Mouse (Mus musculus): ENCODE measurements around the gene Olfr566. TPM values are rescaled to one million over a fixed set of nuclear protein-coding genes. Genes with fewer than 3 reads are reported as not detected.

The Olfr566 gene
- not detected in 2 replicates for polyA plus RNA-seq (2014; fragmentation: Nextera tagmentation; extraction: Ambion mirVana)

DNA sequence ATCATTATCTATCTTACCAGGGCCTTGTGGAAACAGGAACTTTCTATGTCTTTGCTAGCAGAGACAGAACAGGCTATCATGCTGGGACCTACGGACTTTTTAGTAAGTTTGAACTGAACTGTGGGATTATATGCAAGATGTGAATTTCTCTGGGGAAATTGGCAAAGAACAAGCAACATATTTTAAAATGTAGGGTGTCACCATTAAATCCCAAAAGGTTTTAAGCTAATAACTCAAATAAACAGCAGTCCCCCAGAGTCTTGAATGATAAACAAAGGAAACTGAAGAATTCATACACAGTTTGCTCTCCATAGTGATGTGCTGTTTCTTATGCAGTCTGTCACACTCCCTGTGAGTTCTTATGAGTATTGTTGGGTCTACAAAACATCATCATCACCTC, at the start of gene Olfr566:
TSS of gene Olfr566 (minus strand) at position 101 of the 400 bp plus-strand sequence.
- DNase-seq (ENCODE audit: low spot score), result no peak
- WGBS, result 82% methylated on average over 1 of the region's 1 CpGs
- Histone ChIP-seq H3K4me2 (no peak within 1 kb of the TSS), H3K4me1 (replicated peaks; ENCODE audit: control insufficient read depth, insufficient read depth, low read length) (no peaks in the 10 kb centered on the region), H3K4me3 (ENCODE audit: low read depth, low read length) (no peak within 1 kb of the TSS), H3K27ac (ENCODE audit: low read depth, low read length) (no peak within 1 kb of the TSS), H3K9ac (ENCODE audit: low read depth, low read length) (no peak within 1 kb of the TSS), H3K36me3 (ENCODE audit: control insufficient read depth, insufficient read depth, low read length) (no peaks in the 10 kb centered on the region), H3K9me3 (ENCODE audit: control insufficient read depth, low read length) (no peaks in the 10 kb centered on the region), H3K27me3 (replicated peaks; ENCODE audit: control insufficient read depth, insufficient read depth, low read length) (no peaks in the 10 kb centered on the region)
- no peak for ATAC-seq (replicated peaks; ENCODE audit: low FRiP score)

DNA sequence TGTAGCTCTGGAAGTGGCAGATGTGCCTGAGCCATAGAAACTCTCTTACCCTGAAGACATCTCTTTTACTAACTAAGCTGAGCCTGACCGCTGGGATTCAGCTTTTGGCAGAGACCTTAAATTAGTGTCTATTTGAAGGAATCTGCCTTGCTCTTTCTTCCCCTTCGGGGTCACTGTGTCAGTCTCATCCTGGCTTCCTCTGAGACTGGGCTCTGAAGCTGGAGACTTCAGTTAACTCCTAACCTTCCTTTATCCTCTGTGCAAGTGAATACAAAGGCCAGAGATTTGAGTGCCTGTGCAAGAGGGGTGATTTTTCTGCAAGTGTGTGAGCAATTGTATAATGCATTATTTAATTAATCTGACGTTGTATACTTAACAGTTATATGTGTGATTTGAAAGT, 32.2 kb upstream of the Olfr566 start, which contains the start of gene Olfr569:
TSS of gene Olfr569 (minus strand) at position 101 of the 400 bp plus-strand sequence.
- no peak within 1 kb of the TSS for H3K4me2 ChIP-seq
- H3K4me3 ChIP-seq (ENCODE audit: low read depth, low read length), result no peak within 1 kb of the TSS
- WGBS, result 53% methylated on average over 3 of the region's 3 CpGs
- no peaks in the 10 kb centered on the region for H3K36me3 ChIP-seq (ENCODE audit: control insufficient read depth, insufficient read depth, low read length)
- no peak within 1 kb of the TSS for H3K9ac ChIP-seq (ENCODE audit: low read depth, low read length)
- no peaks in the 10 kb centered on the region for H3K9me3 ChIP-seq (ENCODE audit: control insufficient read depth, low read length)
- H3K27ac ChIP-seq (ENCODE audit: low read depth, low read length), result no peak within 1 kb of the TSS
- ATAC-seq (replicated peaks; ENCODE audit: low FRiP score) (no peak), DNase-seq (ENCODE audit: low spot score) (no peak)
- no peaks in the 10 kb centered on the region for H3K27me3 ChIP-seq (replicated peaks; ENCODE audit: control insufficient read depth, insufficient read depth, low read length)
- H3K4me1 ChIP-seq (replicated peaks; ENCODE audit: control insufficient read depth, insufficient read depth, low read length), result no peaks in the 10 kb centered on the region

DNA sequence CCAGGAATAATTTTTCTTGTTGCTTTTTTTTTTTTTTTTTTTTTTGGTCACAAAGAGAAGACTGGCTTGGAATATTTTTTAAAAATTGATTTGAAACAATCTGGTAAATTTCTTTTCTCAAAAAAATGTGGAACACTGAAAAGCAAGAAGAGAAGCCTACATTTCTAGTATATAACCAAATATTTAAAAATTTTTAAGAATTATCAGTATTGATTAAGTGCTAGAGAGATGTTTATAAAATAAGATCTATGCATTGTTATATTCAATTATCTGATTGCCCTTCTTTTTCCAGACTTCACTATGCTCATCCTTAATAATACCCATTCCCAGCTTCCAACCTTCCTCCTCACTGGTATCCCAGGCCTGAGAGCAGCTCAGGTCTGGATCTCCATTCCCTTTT, 18.3 kb upstream of the Olfr566 start, which contains the start of gene Olfr568:
TSS of gene Olfr568 (plus strand) at position 301 of the 400 bp plus-strand sequence.
- no peak within 1 kb of the TSS for H3K9ac ChIP-seq (ENCODE audit: low read depth, low read length)
- no peak within 1 kb of the TSS for H3K27ac ChIP-seq (ENCODE audit: low read depth, low read length)
- no peaks in the 10 kb centered on the region for H3K9me3 ChIP-seq (ENCODE audit: control insufficient read depth, low read length)
- H3K4me2 ChIP-seq, result no peak within 1 kb of the TSS
- no peaks in the 10 kb centered on the region for H3K36me3 ChIP-seq (ENCODE audit: control insufficient read depth, insufficient read depth, low read length)
- H3K4me1 ChIP-seq (replicated peaks; ENCODE audit: control insufficient read depth, insufficient read depth, low read length), result no peaks in the 10 kb centered on the region
- no peak for DNase-seq (ENCODE audit: low spot score)
- ATAC-seq (replicated peaks; ENCODE audit: low FRiP score), result no peak
- no peak within 1 kb of the TSS for H3K4me3 ChIP-seq (ENCODE audit: low read depth, low read length)
- no peaks in the 10 kb centered on the region for H3K27me3 ChIP-seq (replicated peaks; ENCODE audit: control insufficient read depth, insufficient read depth, low read length)

DNA sequence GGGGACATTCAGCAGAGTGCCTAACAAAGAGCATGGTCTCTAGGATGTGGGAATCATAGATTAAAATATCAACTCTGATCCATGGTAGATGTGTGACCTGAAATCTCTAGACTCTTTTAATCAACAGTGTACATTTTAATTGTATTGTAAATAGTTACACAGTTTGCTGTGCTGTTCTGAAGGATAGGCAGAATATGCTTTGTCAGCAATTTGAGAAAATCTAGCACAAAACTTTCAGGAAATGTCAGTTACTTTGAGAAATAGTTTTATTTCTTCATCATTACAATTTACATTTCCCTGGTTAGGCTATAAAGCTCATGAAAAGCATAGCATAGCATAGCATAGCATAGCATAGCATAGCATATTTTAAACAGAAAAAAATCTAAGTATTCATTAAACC, 2.8 kb downstream of the Olfr566 start:
- no peaks in the 10 kb centered on the region for H3K9me3 ChIP-seq (ENCODE audit: control insufficient read depth, low read length)
- no peaks in the 10 kb centered on the region for H3K36me3 ChIP-seq (ENCODE audit: control insufficient read depth, insufficient read depth, low read length)
- H3K9ac ChIP-seq (ENCODE audit: low read depth, low read length), result no peak overlapping the region
- H3K4me3 ChIP-seq (ENCODE audit: low read depth, low read length), result no peak overlapping the region
- DNase-seq (ENCODE audit: low spot score), result no peak
- no peak overlapping the region for H3K27ac ChIP-seq (ENCODE audit: low read depth, low read length)
- no peak for ATAC-seq (replicated peaks; ENCODE audit: low FRiP score)
- H3K27me3 ChIP-seq (replicated peaks; ENCODE audit: control insufficient read depth, insufficient read depth, low read length), result no peaks in the 10 kb centered on the region
- H3K4me2 ChIP-seq, result no peak overlapping the region
- H3K4me1 ChIP-seq (replicated peaks; ENCODE audit: control insufficient read depth, insufficient read depth, low read length), result no peaks in the 10 kb centered on the region

Other genes starting within 250 kb of the Olfr566 start
- gene Olfr553, start 240.5 kb downstream of the Olfr566 start, polyA plus RNA-seq (2014; fragmentation: Nextera tagmentation; extraction: Ambion mirVana), result not detected in 2 replicates
- gene Olfr554, start 220.3 kb downstream of the Olfr566 start, polyA plus RNA-seq (2014; fragmentation: Nextera tagmentation; extraction: Ambion mirVana), result not detected in 2 replicates
- gene Olfr555, start 199.9 kb downstream of the Olfr566 start, polyA plus RNA-seq (2014; fragmentation: Nextera tagmentation; extraction: Ambion mirVana), result not detected in 2 replicates
- gene Olfr556, start 193.9 kb downstream of the Olfr566 start, polyA plus RNA-seq (2014; fragmentation: Nextera tagmentation; extraction: Ambion mirVana), result not detected in 2 replicates
- gene Trim68, start 171.4 kb downstream of the Olfr566 start, polyA plus RNA-seq (2014; fragmentation: Nextera tagmentation; extraction: Ambion mirVana), result 5.1 and 6.8 TPM in 2 replicates
- gene Olfr557, start 162.9 kb downstream of the Olfr566 start, polyA plus RNA-seq (2014; fragmentation: Nextera tagmentation; extraction: Ambion mirVana), result not detected in 2 replicates
- not detected in 2 replicates for gene Olfr558, start 156.6 kb downstream of the Olfr566 start, polyA plus RNA-seq (2014; fragmentation: Nextera tagmentation; extraction: Ambion mirVana)
- not detected in 2 replicates for gene Olfr33, start 139.7 kb downstream of the Olfr566 start, polyA plus RNA-seq (2014; fragmentation: Nextera tagmentation; extraction: Ambion mirVana)
- not detected in 2 replicates for gene Olfr559, start 131.3 kb downstream of the Olfr566 start, polyA plus RNA-seq (2014; fragmentation: Nextera tagmentation; extraction: Ambion mirVana)
- not detected in 2 replicates for gene Olfr560, start 99.4 kb downstream of the Olfr566 start, polyA plus RNA-seq (2014; fragmentation: Nextera tagmentation; extraction: Ambion mirVana)
- gene Olfr78, start 99.3 kb downstream of the Olfr566 start, polyA plus RNA-seq (2014; fragmentation: Nextera tagmentation; extraction: Ambion mirVana), result not detected in 2 replicates
- not detected in 2 replicates for gene Olfr561, start 87.5 kb downstream of the Olfr566 start, polyA plus RNA-seq (2014; fragmentation: Nextera tagmentation; extraction: Ambion mirVana)
- gene Olfr564, start 55.3 kb downstream of the Olfr566 start, polyA plus RNA-seq (2014; fragmentation: Nextera tagmentation; extraction: Ambion mirVana), result not detected in 2 replicates
- gene Olfr568, start 18.4 kb upstream of the Olfr566 start, polyA plus RNA-seq (2014; fragmentation: Nextera tagmentation; extraction: Ambion mirVana), result not detected in 2 replicates
- not detected in 2 replicates for gene Olfr569, start 32.1 kb upstream of the Olfr566 start, polyA plus RNA-seq (2014; fragmentation: Nextera tagmentation; extraction: Ambion mirVana)
- gene Olfr570, start 35.8 kb upstream of the Olfr566 start, polyA plus RNA-seq (2014; fragmentation: Nextera tagmentation; extraction: Ambion mirVana), result not detected in 2 replicates
- gene Olfr571, start 58.8 kb upstream of the Olfr566 start, polyA plus RNA-seq (2014; fragmentation: Nextera tagmentation; extraction: Ambion mirVana), result not detected in 2 replicates
- gene Olfr572, start 65.6 kb upstream of the Olfr566 start, polyA plus RNA-seq (2014; fragmentation: Nextera tagmentation; extraction: Ambion mirVana), result not detected in 2 replicates
- gene Olfr573-ps1, start 83.8 kb upstream of the Olfr566 start, polyA plus RNA-seq (2014; fragmentation: Nextera tagmentation; extraction: Ambion mirVana), result not detected in 2 replicates
- gene Olfr574, start 89.7 kb upstream of the Olfr566 start, polyA plus RNA-seq (2014; fragmentation: Nextera tagmentation; extraction: Ambion mirVana), result not detected in 2 replicates
- not detected in 2 replicates for gene Olfr575, start 100.0 kb upstream of the Olfr566 start, polyA plus RNA-seq (2014; fragmentation: Nextera tagmentation; extraction: Ambion mirVana)
- not detected in 2 replicates for gene Olfr576, start 103.9 kb upstream of the Olfr566 start, polyA plus RNA-seq (2014; fragmentation: Nextera tagmentation; extraction: Ambion mirVana)
- not detected in 2 replicates for gene Olfr577, start 117.2 kb upstream of the Olfr566 start, polyA plus RNA-seq (2014; fragmentation: Nextera tagmentation; extraction: Ambion mirVana)
- not detected in 2 replicates for gene Olfr578, start 130.6 kb upstream of the Olfr566 start, polyA plus RNA-seq (2014; fragmentation: Nextera tagmentation; extraction: Ambion mirVana)
- not detected in 2 replicates for gene Olfr582, start 179.3 kb upstream of the Olfr566 start, polyA plus RNA-seq (2014; fragmentation: Nextera tagmentation; extraction: Ambion mirVana)
- not detected in 2 replicates for gene Olfr583, start 192.5 kb upstream of the Olfr566 start, polyA plus RNA-seq (2014; fragmentation: Nextera tagmentation; extraction: Ambion mirVana)
- not detected in 2 replicates for gene Olfr584, start 223.1 kb upstream of the Olfr566 start, polyA plus RNA-seq (2014; fragmentation: Nextera tagmentation; extraction: Ambion mirVana)
- not detected in 2 replicates for gene Olfr585, start 239.0 kb upstream of the Olfr566 start, polyA plus RNA-seq (2014; fragmentation: Nextera tagmentation; extraction: Ambion mirVana)